Mouse (Mus musculus) left cerebral cortex, adult 9 months (tissue): Measurements from ENCODE around the gene Tyw3.

ENCODE experiments used
- DNase-seq, 2 experiments: peaks; one replicate each; pipeline ENCODE4 v3.0.0; 2022; ENCODE audit warnings: low spot score in 2 of 2

Tyw3 gene

GRCm38 (mm10) chr3:154565437-154565836, 31.5 kb downstream of the Tyw3 start:
- no peak for DNase-seq

- DNase-seq = no peak
Measured at GRCm38 (mm10) chr3:154562192-154562591, 34.7 kb downstream of the Tyw3 start.

GRCm38 (mm10) chr3:154551035-154551411, 45.9 kb downstream of the Tyw3 start:
- no peak for DNase-seq

- no peak for DNase-seq
Measured at GRCm38 (mm10) chr3:154550326-154551034, 46.4 kb downstream of the Tyw3 start.

- no peak for DNase-seq
Measured at GRCm38 (mm10) chr3:154548868-154549301, 48.0 kb downstream of the Tyw3 start.

GRCm38 (mm10) chr3:154547549-154548426, 49.1 kb downstream of the Tyw3 start:
- no peak for DNase-seq

- DNase-seq = no peak
Measured at GRCm38 (mm10) chr3:154546234-154546633, 50.7 kb downstream of the Tyw3 start.

- no peak for DNase-seq
Measured at GRCm38 (mm10) chr3:154540086-154540911, 56.6 kb downstream of the Tyw3 start.

- no peak for DNase-seq
Measured at GRCm38 (mm10) chr3:154536134-154536533, 60.8 kb downstream of the Tyw3 start.

- no peak for DNase-seq
Measured at GRCm38 (mm10) chr3:154533246-154533645, 63.7 kb downstream of the Tyw3 start.

- no peak for DNase-seq
Measured at GRCm38 (mm10) chr3:154528973-154529372, 67.9 kb downstream of the Tyw3 start.

- no peak for DNase-seq
Measured at GRCm38 (mm10) chr3:154526610-154527009, 70.3 kb downstream of the Tyw3 start.
